Mouse (Mus musculus) MEL (cell line): ENCODE results near the gene S100a16. TPM values are rescaled to one million over a fixed set of nuclear protein-coding genes. Genes with fewer than 3 reads are reported as not detected.

Experiments
- DNase-seq: peaks from one replicate; pipeline ENCODE4 v3.0.0; 2011; ENCODE audit warnings: low read depth, low spot score
- H3K27ac ChIP-seq: 2 replicates; pipeline ENCODE4 v1.5.1; 2012; ENCODE audit warnings: low read depth, mild to moderate bottlenecking, control low read depth, low read length, moderate library complexity; ENCODE audit not compliant: control insufficient read depth
- H3K27me3 ChIP-seq, 2 experiments: fragments of 150-350 bp in 1 of 2; sonication (generic) in 1 of 2; 2 replicates each; pipeline ENCODE4 v1.6.1; 2012; ENCODE audit warnings: low read length in 2 of 2, mild to moderate bottlenecking in 2 of 2, improper control_type of control experiment in 1 of 2, moderate library complexity in 1 of 2; ENCODE audit not compliant: insufficient read depth in 2 of 2, control insufficient read depth in 1 of 2
- H3K36me3 ChIP-seq, 2 experiments: 2 replicates each; pipeline ENCODE4 v1.6.1; 2012 to 2014; ENCODE audit warnings: low read length in 2 of 2, improper control_type of control experiment in 1 of 2, inconsistent platforms in 1 of 2, mild to moderate bottlenecking in 1 of 2; ENCODE audit not compliant: insufficient read depth in 2 of 2, control insufficient read depth in 1 of 2
- H3K4me1 ChIP-seq, 2 experiments: fragments of 150-350 bp in 1 of 2; sonication (generic) in 1 of 2; 2 replicates each; pipeline ENCODE4 v1.6.1; 2012; ENCODE audit warnings: low read length in 2 of 2, improper control_type of control experiment in 1 of 2, mild to moderate bottlenecking in 1 of 2; ENCODE audit not compliant: insufficient read depth in 2 of 2, control insufficient read depth in 1 of 2
- H3K4me3 ChIP-seq, 2 experiments: fragments of 150-350 bp in 1 of 2; sonication (generic) in 1 of 2; 2 replicates each; pipeline ENCODE4 v1.5.1; 2012; ENCODE audit warnings: low read depth in 2 of 2, low read length in 2 of 2, mild to moderate bottlenecking in 2 of 2, moderate library complexity in 2 of 2, control low read depth in 1 of 2, improper control_type of control experiment in 1 of 2; ENCODE audit not compliant: control insufficient read depth in 1 of 2, insufficient read depth in 1 of 2
- H3K79me2 ChIP-seq: 2 replicates; pipeline ENCODE4 v1.6.1; 2012; ENCODE audit warnings: mild to moderate bottlenecking, low read length, moderate library complexity; ENCODE audit not compliant: control insufficient read depth, poor library complexity, insufficient read depth
- H3K9ac ChIP-seq: 2 replicates; pipeline ENCODE4 v1.6.1; 2012; ENCODE audit warnings: low read depth, mild to moderate bottlenecking, control low read depth, low read length, moderate library complexity; ENCODE audit not compliant: control insufficient read depth, poor library complexity, severe bottlenecking
- H3K9me3 ChIP-seq: fragments of 150-350 bp; sonication (generic); replicated peaks from 2 replicates; pipeline ENCODE4 v1.6.1; 2012; ENCODE audit warnings: mild to moderate bottlenecking, low read length, improper control_type of control experiment, moderate library complexity; ENCODE audit not compliant: insufficient read depth
- BHLHE40 ChIP-seq: IDR thresholded peaks from 2 replicates; pipeline ENCODE4 v1.6.1; 2012; ENCODE audit warnings: low read depth, mild to moderate bottlenecking, inconsistent platforms, low read length, improper control_type of control experiment, borderline replicate concordance
- CHD2 ChIP-seq: IDR thresholded peaks from 2 replicates; pipeline ENCODE4 v1.6.1; 2011; ENCODE audit warnings: low read length, improper control_type of control experiment
- CTCF ChIP-seq, 3 experiments: IDR thresholded peaks in 2 of 3; conservative IDR thresholded peaks in 1 of 3; 2 replicates each; pipeline ENCODE4 v1.5.1; 2011 to 2012; ENCODE audit warnings: low read length in 3 of 3, low read depth in 2 of 3, mild to moderate bottlenecking in 2 of 3, improper control_type of control experiment in 1 of 3, inconsistent platforms in 1 of 3, mixed read lengths in 1 of 3, moderate library complexity in 1 of 3; ENCODE audit not compliant: control insufficient read depth in 1 of 3, insufficient read depth in 1 of 3, poor library complexity in 1 of 3, severe bottlenecking in 1 of 3
- E2F4 ChIP-seq: IDR thresholded peaks from 2 replicates; pipeline ENCODE4 v1.6.1; 2011; ENCODE audit warnings: low read depth, low read length, improper control_type of control experiment, borderline replicate concordance
- ELF1 ChIP-seq: IDR thresholded peaks from 2 replicates; pipeline ENCODE4 v1.6.1; 2014; ENCODE audit warnings: low read depth, mild to moderate bottlenecking, inconsistent platforms, low read length, improper control_type of control experiment, moderate library complexity
- EP300 ChIP-seq, 2 experiments: IDR thresholded peaks; 2 replicates each; pipeline ENCODE4 v1.6.1; 2011; ENCODE audit warnings: improper control_type of control experiment in 2 of 2, low read length in 2 of 2, low read depth in 1 of 2, mild to moderate bottlenecking in 1 of 2
- ETS1 ChIP-seq: IDR thresholded peaks from 2 replicates; pipeline ENCODE4 v1.6.1; 2012; ENCODE audit warnings: low read depth, mild to moderate bottlenecking, inconsistent platforms, low read length, improper control_type of control experiment, moderate library complexity
- HCFC1 ChIP-seq: IDR thresholded peaks from 2 replicates; pipeline ENCODE4 v1.6.1; 2012; ENCODE audit warnings: low read depth, mild to moderate bottlenecking, inconsistent platforms, low read length, improper control_type of control experiment, moderate library complexity
- KAT2A ChIP-seq: conservative IDR thresholded peaks from 2 replicates; pipeline ENCODE4 v1.6.1; 2012; ENCODE audit warnings: low read depth, low read length, improper control_type of control experiment, inconsistent platforms
- MAFK ChIP-seq: IDR thresholded peaks from 2 replicates; pipeline ENCODE4 v1.6.1; 2011; ENCODE audit warnings: low read depth, mild to moderate bottlenecking, low read length, improper control_type of control experiment, borderline replicate concordance
- MAX ChIP-seq: IDR thresholded peaks from 2 replicates; pipeline ENCODE4 v1.6.1; 2011; ENCODE audit warnings: low read length, improper control_type of control experiment
- MAZ ChIP-seq: IDR thresholded peaks from 2 replicates; pipeline ENCODE4 v1.6.1; 2012; ENCODE audit warnings: low read depth, mild to moderate bottlenecking, inconsistent platforms, low read length, improper control_type of control experiment
- MEF2A ChIP-seq: IDR thresholded peaks from 2 replicates; pipeline ENCODE4 v1.6.1; 2014; ENCODE audit warnings: low read depth, mild to moderate bottlenecking, inconsistent platforms, low read length, improper control_type of control experiment; ENCODE audit not compliant: poor library complexity, insufficient replicate concordance, severe bottlenecking; ENCODE audit errors: extremely low read depth
- MXI1 ChIP-seq: IDR thresholded peaks from 2 replicates; pipeline ENCODE4 v1.6.1; 2011; ENCODE audit warnings: mild to moderate bottlenecking, low read depth, low read length, improper control_type of control experiment
- MYB ChIP-seq: IDR thresholded peaks from 2 replicates; pipeline ENCODE4 v1.6.1; 2011; ENCODE audit warnings: mild to moderate bottlenecking, low read depth, low read length, improper control_type of control experiment
- MYC ChIP-seq: IDR thresholded peaks from 2 replicates; pipeline ENCODE4 v1.6.1; 2011; ENCODE audit warnings: low read depth, mild to moderate bottlenecking, low read length, improper control_type of control experiment, moderate library complexity
- NRF1 ChIP-seq: IDR thresholded peaks from 2 replicates; pipeline ENCODE4 v1.6.1; 2014; ENCODE audit warnings: low read depth, mild to moderate bottlenecking, inconsistent platforms, low read length, improper control_type of control experiment, moderate library complexity; ENCODE audit not compliant: poor library complexity, insufficient read depth, severe bottlenecking
- RAD21 ChIP-seq: IDR thresholded peaks from 2 replicates; pipeline ENCODE4 v1.6.1; 2011; ENCODE audit warnings: mild to moderate bottlenecking, low read depth, low read length, improper control_type of control experiment
- RCOR1 ChIP-seq: IDR thresholded peaks from 2 replicates; pipeline ENCODE4 v1.6.1; 2012; ENCODE audit warnings: low read depth, mild to moderate bottlenecking, inconsistent platforms, low read length, improper control_type of control experiment
- SIN3A ChIP-seq: IDR thresholded peaks from 2 replicates; pipeline ENCODE4 v1.6.1; 2012; ENCODE audit warnings: low read length, improper control_type of control experiment, inconsistent platforms
- SMC3 ChIP-seq: IDR thresholded peaks from 2 replicates; pipeline ENCODE4 v1.6.1; 2011; ENCODE audit warnings: low read depth, low read length, improper control_type of control experiment
- TAL1 ChIP-seq: IDR thresholded peaks from 2 replicates; pipeline ENCODE4 v1.6.1; 2012; ENCODE audit warnings: mild to moderate bottlenecking, inconsistent platforms, low read length, moderate library complexity, mixed read lengths
- TBP ChIP-seq: IDR thresholded peaks from 2 replicates; pipeline ENCODE4 v1.8.0; 2011; ENCODE audit warnings: low read depth, low read length, improper control_type of control experiment
- TCF12 ChIP-seq: IDR thresholded peaks from 2 replicates; pipeline ENCODE4 v1.6.1; 2014; ENCODE audit warnings: low read depth, mild to moderate bottlenecking, inconsistent platforms, low read length, improper control_type of control experiment, moderate library complexity
- UBTF ChIP-seq: IDR thresholded peaks from 2 replicates; pipeline ENCODE4 v1.6.1; 2012; ENCODE audit warnings: low read depth, mild to moderate bottlenecking, inconsistent platforms, low read length, improper control_type of control experiment, moderate library complexity, borderline replicate concordance; ENCODE audit not compliant: insufficient read depth
- USF1 ChIP-seq: IDR thresholded peaks from 2 replicates; pipeline ENCODE4 v1.6.1; 2014; ENCODE audit warnings: low read depth, mild to moderate bottlenecking, inconsistent platforms, low read length, improper control_type of control experiment, moderate library complexity
- USF2 ChIP-seq, 2 experiments: IDR thresholded peaks; 2 replicates each; pipeline ENCODE4 v1.6.1; 2011 to 2012; ENCODE audit warnings: improper control_type of control experiment in 2 of 2, low read length in 2 of 2, borderline replicate concordance in 1 of 2, inconsistent platforms in 1 of 2, low read depth in 1 of 2, mild to moderate bottlenecking in 1 of 2; ENCODE audit not compliant: insufficient read depth in 1 of 2
- ZC3H11A ChIP-seq: IDR thresholded peaks from 2 replicates; pipeline ENCODE4 v1.6.1; 2012; ENCODE audit warnings: low read depth, mild to moderate bottlenecking, inconsistent platforms, low read length, improper control_type of control experiment
- ZKSCAN1 ChIP-seq: IDR thresholded peaks from 2 replicates; pipeline ENCODE4 v1.6.1; 2012; ENCODE audit warnings: low read depth, mild to moderate bottlenecking, inconsistent platforms, low read length, improper control_type of control experiment, moderate library complexity
- ZNF384 ChIP-seq: IDR thresholded peaks from 2 replicates; pipeline ENCODE4 v1.6.1; 2012; ENCODE audit warnings: low read depth, mild to moderate bottlenecking, inconsistent platforms, low read length, improper control_type of control experiment
- polyA plus RNA-seq, 2 experiments: library from polyadenylated mRNA; stranded (reverse) in 1 of 2; unstranded in 1 of 2; fragments of >175 nt in 1 of 2; fragments of >200 nt in 1 of 2; gene quantifications; 2 replicates each; pipeline versions ENCODE4 v1.2.1 to v1.2.4; 2012; ENCODE audit warnings: low replicate concordance in 2 of 2, low read depth in 1 of 2; ENCODE audit not compliant: insufficient read length in 2 of 2, insufficient read depth in 1 of 2, missing spikeins in 1 of 2
- total RNA-seq: library from RNA; depleted of rRNA; stranded (reverse); fragments of 300-350 nt; gene quantifications from 2 replicates; pipeline ENCODE4 v1.2.3, GENCODE M21; 2012

Gene S100a16
- total and polyA plus RNA-seq, 3 experiments, result not detected

- TF ChIP-seq EP300 (IDR thresholded peaks at IDR 0.05; ENCODE audit: low read depth in 1 of 2, low read length in 2 of 2) (no peak), MYB (no peak), UBTF (no peak), TAL1 (no peak), ZKSCAN1 (no peak)
Observed at GRCm38 (mm10) chr3:90490696-90491256, 46.3 kb upstream of the S100a16 start, which contains the start of gene Snapin (continued).

- Histone ChIP-seq H3K9me3 (no peaks in the 10 kb centered on the region), H3K36me3 (peaks cover 7 to 11% of the 10 kb centered on the region in 2 experiments), H3K9ac (peak overlapping the region; percentile 42), H3K79me2 (peaks cover 4% of the 10 kb centered on the region), H3K27ac (peak overlapping the region; percentile 32), H3K4me3 (peak overlapping the region; percentile 3 to 70; a peak in 2 of 4 replicates)
- DNase-seq, result peak; percentile 89
- TF ChIP-seq HCFC1 (no peak), MYC (peak; percentile 96), MAZ (no peak), USF1 (no peak), TAL1 (no peak), NRF1 (no peak), CHD2 (no peak), CTCF (IDR thresholded peaks at IDR 0.05 in 2 of 3, conservative IDR thresholded peaks at IDR 0.05 in 1 of 3; ENCODE audit: control insufficient read depth in 1 of 3, insufficient read depth in 1 of 3, low read depth in 2 of 3, low read length in 3 of 3, poor library complexity in 1 of 3, severe bottlenecking in 1 of 3) (peak in 2 of 3 experiments; percentile 53 to 79), SIN3A (peak; percentile 60), MEF2A (no peak), ELF1 (peak; percentile 2; the same call in 1 of the 2 replicates), TCF12 (no peak), USF2 (IDR thresholded peaks at IDR 0.05; ENCODE audit: borderline replicate concordance in 1 of 2, insufficient read depth in 1 of 2, low read depth in 1 of 2, low read length in 2 of 2) (no peak), ZNF384 (peak; percentile 86), ZC3H11A (0 out of 2 replicates have a peak, but pooled peaks have one; percentile 15), TBP (peak; percentile 7; the same call in 1 of the 2 replicates), RAD21 (peak; percentile 30), ETS1 (peak; percentile 67), E2F4 (no peak), MAX (peak; percentile 76), RCOR1 (0 out of 2 replicates have a peak, but pooled peaks have one; percentile 6), MXI1 (peak; percentile 87), MAFK (no peak), ZKSCAN1 (no peak), SMC3 (peak; percentile 69), KAT2A (no peak), BHLHE40 (no peak)
- TF ChIP-seq, all 39 proteins: peak for 13
- H3K4me1 ChIP-seq, result peaks cover 3 to 11% of the 10 kb centered on the region in 2 experiments; a peak in 2 of 4 replicates
- H3K27me3 ChIP-seq, result no peaks in the 10 kb centered on the region
Observed at GRCm38 (mm10) chr3:90491350-90491749, 45.7 kb upstream of the S100a16 start.
